Mouse (Mus musculus) midbrain, embryonic 15.5 days (tissue): ENCODE results near the gene Tnnc2. TPM values are rescaled to one million over a fixed set of nuclear protein-coding genes. Genes with fewer than 3 reads are reported as not detected.

Source experiments
- polyA plus RNA-seq: library from polyadenylated mRNA; unstranded; fragments of >200 nt; fragmentation: Nextera tagmentation; extraction: Ambion mirVana; gene quantifications from 2 replicates; pipeline ENCODE4 v1.2.1, GENCODE M21; 2015

The Tnnc2 gene
- polyA plus RNA-seq, 1 experiment from 2014 or later: not detected

Other genes starting within 250 kb of the Tnnc2 start
- 2.6 and 3.2 TPM in 2 replicates for gene Wfdc2, start 217.6 kb downstream of the Tnnc2 start, polyA plus RNA-seq
- gene Spint3, start 206.5 kb downstream of the Tnnc2 start, polyA plus RNA-seq: not detected in 2 replicates
- gene Wfdc6a, start 194.5 kb downstream of the Tnnc2 start, polyA plus RNA-seq: not detected in 2 replicates
- gene Eppin, start 186.4 kb downstream of the Tnnc2 start, polyA plus RNA-seq: not detected in 2 replicates
- gene Wfdc6b, start 166.4 kb downstream of the Tnnc2 start, polyA plus RNA-seq: not detected in 2 replicates
- not detected in 2 replicates for gene Wfdc8, start 166.3 kb downstream of the Tnnc2 start, polyA plus RNA-seq
- not detected in 2 replicates for gene Wfdc16, start 141.2 kb downstream of the Tnnc2 start, polyA plus RNA-seq
- gene Wfdc10, start 123.9 kb downstream of the Tnnc2 start, polyA plus RNA-seq: not detected in 2 replicates
- gene Wfdc9, start 123.4 kb downstream of the Tnnc2 start, polyA plus RNA-seq: 0.34 TPM in 1 of 2 replicates, not detected in the other
- gene Wfdc11, start 105.9 kb downstream of the Tnnc2 start, polyA plus RNA-seq: not detected in 2 replicates
- gene Wfdc13, start 94.9 kb downstream of the Tnnc2 start, polyA plus RNA-seq: not detected in 2 replicates
- gene Spint4, start 81.5 kb downstream of the Tnnc2 start, polyA plus RNA-seq: not detected in 2 replicates
- gene Spint5, start 64.7 kb downstream of the Tnnc2 start, polyA plus RNA-seq: not detected in 2 replicates
- 1.3 and 1.9 TPM in 2 replicates for gene Wfdc3, start 34.0 kb downstream of the Tnnc2 start, polyA plus RNA-seq
- gene Dnttip1, start 34.0 kb downstream of the Tnnc2 start, polyA plus RNA-seq: 52.7 and 55.4 TPM in 2 replicates
- 56.6 and 64.4 TPM in 2 replicates for gene Ube2c, start 10.1 kb downstream of the Tnnc2 start, polyA plus RNA-seq
- 34.8 and 40.6 TPM in 2 replicates for gene Snx21, start 5.9 kb upstream of the Tnnc2 start, polyA plus RNA-seq
- gene Acot8, start 24.9 kb upstream of the Tnnc2 start, polyA plus RNA-seq: 20.0 and 20.2 TPM in 2 replicates
- gene Zswim3, start 25.1 kb upstream of the Tnnc2 start, polyA plus RNA-seq: 17.8 and 18.4 TPM in 2 replicates
- gene Zswim1, start 42.7 kb upstream of the Tnnc2 start, polyA plus RNA-seq: 28.3 and 31.3 TPM in 2 replicates
- gene Spata25, start 48.6 kb upstream of the Tnnc2 start, polyA plus RNA-seq: not detected in 2 replicates
- 101 and 109 TPM in 2 replicates for gene Ctsa, start 52.9 kb upstream of the Tnnc2 start, polyA plus RNA-seq
- 6.4 and 6.6 TPM in 2 replicates for gene Neurl2, start 53.5 kb upstream of the Tnnc2 start, polyA plus RNA-seq
- 105 and 121 TPM in 2 replicates for gene Pltp, start 77.7 kb upstream of the Tnnc2 start, polyA plus RNA-seq
- gene Pcif1, start 99.3 kb upstream of the Tnnc2 start, polyA plus RNA-seq: 85.3 and 93.1 TPM in 2 replicates
- 17.8 and 18.9 TPM in 2 replicates for gene Zfp335, start 131.8 kb upstream of the Tnnc2 start, polyA plus RNA-seq
- 28.9 and 34.3 TPM in 2 replicates for gene Mmp9, start 160.8 kb upstream of the Tnnc2 start, polyA plus RNA-seq
- 63.8 and 64.0 TPM in 2 replicates for gene Slc12a5, start 180.8 kb upstream of the Tnnc2 start, polyA plus RNA-seq